Mouse (Mus musculus) retina, postnatal 7 days (tissue): ENCODE data around the gene Ccdc14.
"Not testable (repeated sequence)": the region's sequence is repeated elsewhere in the genome, so short reads cannot be mapped to it uniquely, and the experiment has no call there.

ENCODE experiments used
- DNase-seq: peaks from one replicate; pipeline ENCODE4 v3.0.0-alpha.2; 2012; ENCODE audit warnings: low read depth, low spot score

Gene Ccdc14

GRCm38 (mm10) chr16:34690334-34691144 is at the start of gene Ccdc14:
Gene Ccdc14 (plus strand): TSS chr16:34690616.
- DNase-seq: peak; percentile 92

GRCm38 (mm10) chr16:34643511-34644259 is 46.7 kb upstream of the Ccdc14 start:
- no peak for DNase-seq

- no peak for DNase-seq
Measured at GRCm38 (mm10) chr16:34649621-34650020, 40.8 kb upstream of the Ccdc14 start, which contains the start of gene Ropn1. Gene Ropn1 (plus strand): TSS chr16:34649921.

- DNase-seq: no peak
Measured at GRCm38 (mm10) chr16:34653023-34653422, 37.4 kb upstream of the Ccdc14 start.

GRCm38 (mm10) chr16:34657566-34657965 is 32.9 kb upstream of the Ccdc14 start:
- not testable (repeated sequence) for DNase-seq

GRCm38 (mm10) chr16:34657983-34658382 is 32.4 kb upstream of the Ccdc14 start:
- no peak for DNase-seq

- no peak for DNase-seq
Measured at GRCm38 (mm10) chr16:34658388-34658787, 32.0 kb upstream of the Ccdc14 start.

- DNase-seq: no peak
Measured at GRCm38 (mm10) chr16:34664553-34664952, 25.9 kb upstream of the Ccdc14 start.

GRCm38 (mm10) chr16:34667031-34667726 is 23.2 kb upstream of the Ccdc14 start:
- peak; percentile 66 for DNase-seq

- no peak for DNase-seq
Measured at GRCm38 (mm10) chr16:34668341-34668740, 22.1 kb upstream of the Ccdc14 start.

- no peak for DNase-seq
Measured at GRCm38 (mm10) chr16:34671966-34672365, 18.4 kb upstream of the Ccdc14 start.

- no peak for DNase-seq
Measured at GRCm38 (mm10) chr16:34672822-34673221, 17.6 kb upstream of the Ccdc14 start.

- DNase-seq: no peak
Measured at GRCm38 (mm10) chr16:34674365-34674764, 16.1 kb upstream of the Ccdc14 start.

GRCm38 (mm10) chr16:34681823-34682222 is 8.6 kb upstream of the Ccdc14 start:
- no peak for DNase-seq

GRCm38 (mm10) chr16:34689879-34690278 is 537 bp upstream of the Ccdc14 start:
- DNase-seq: no peak

- no peak for DNase-seq
Measured at GRCm38 (mm10) chr16:34691156-34691555, 740 bp downstream of the Ccdc14 start.

- DNase-seq: no peak
Measured at GRCm38 (mm10) chr16:34694477-34694876, 4.1 kb downstream of the Ccdc14 start.

GRCm38 (mm10) chr16:34698721-34699120 is 8.3 kb downstream of the Ccdc14 start:
- DNase-seq: not testable (repeated sequence)

GRCm38 (mm10) chr16:34700165-34700827 is 9.9 kb downstream of the Ccdc14 start:
- DNase-seq: peak; percentile 71

- DNase-seq: no peak
Measured at GRCm38 (mm10) chr16:34700828-34701216, 10.4 kb downstream of the Ccdc14 start.

- no peak for DNase-seq
Measured at GRCm38 (mm10) chr16:34706019-34706418, 15.6 kb downstream of the Ccdc14 start.
